Mouse (Mus musculus) kidney, embryonic 16.5 days (tissue): ENCODE data around the gene A930017K11Rik. TPM values are rescaled to one million over a fixed set of nuclear protein-coding genes. Genes with fewer than 3 reads are reported as not detected.

Experiments
- polyA plus RNA-seq: library from polyadenylated mRNA; unstranded; fragments of >200 nt; fragmentation: Nextera tagmentation; extraction: Ambion mirVana; gene quantifications from 2 replicates; pipeline ENCODE4 v1.2.1, GENCODE M21; 2015

A930017K11Rik gene
- polyA plus RNA-seq, 1 experiment from 2014 or later: 8.1 TPM

Other genes with a start within 250 kb of the A930017K11Rik start
- 0.40 and 1.2 TPM in 2 replicates for gene Gng13, start 235.4 kb downstream of the A930017K11Rik start, polyA plus RNA-seq
- 38.1 and 41.2 TPM in 2 replicates for gene Chtf18, start 225.1 kb downstream of the A930017K11Rik start, polyA plus RNA-seq
- gene Rpusd1, start 224.9 kb downstream of the A930017K11Rik start, polyA plus RNA-seq: 26.2 and 26.8 TPM in 2 replicates
- gene Mslnl, start 216.5 kb downstream of the A930017K11Rik start, polyA plus RNA-seq: not detected in 2 replicates
- gene Msln, start 198.2 kb downstream of the A930017K11Rik start, polyA plus RNA-seq: 6.9 and 7.8 TPM in 2 replicates
- 37.9 and 39.2 TPM in 2 replicates for gene Narfl, start 178.8 kb downstream of the A930017K11Rik start, polyA plus RNA-seq
- 79.8 and 83.7 TPM in 2 replicates for gene Haghl, start 166.9 kb downstream of the A930017K11Rik start, polyA plus RNA-seq
- gene Ccdc78, start 166.0 kb downstream of the A930017K11Rik start, polyA plus RNA-seq: 0.16 and 0.46 TPM in 2 replicates
- 105 and 109 TPM in 2 replicates for gene Fam173a, start 159.7 kb downstream of the A930017K11Rik start, polyA plus RNA-seq
- gene AC134908.4, start 156.9 kb downstream of the A930017K11Rik start, polyA plus RNA-seq: 0.40 and 0.57 TPM in 2 replicates
- 56.8 and 57.1 TPM in 2 replicates for gene Metrn, start 155.4 kb downstream of the A930017K11Rik start, polyA plus RNA-seq
- gene Fbxl16, start 143.5 kb downstream of the A930017K11Rik start, polyA plus RNA-seq: 1.4 and 2.0 TPM in 2 replicates
- gene Wdr24, start 128.9 kb downstream of the A930017K11Rik start, polyA plus RNA-seq: 33.1 and 35.3 TPM in 2 replicates
- 72.3 and 73.0 TPM in 2 replicates for gene Jmjd8, start 123.7 kb downstream of the A930017K11Rik start, polyA plus RNA-seq
- 387 and 393 TPM in 2 replicates for gene Stub1, start 119.2 kb downstream of the A930017K11Rik start, polyA plus RNA-seq
- gene Rhbdl1, start 115.3 kb downstream of the A930017K11Rik start, polyA plus RNA-seq: 3.3 and 4.0 TPM in 2 replicates
- gene Gm20683, start 110.8 kb downstream of the A930017K11Rik start, polyA plus RNA-seq: 4.0 and 4.3 TPM in 2 replicates
- 29.3 and 32.5 TPM in 2 replicates for gene Rhot2, start 107.7 kb downstream of the A930017K11Rik start, polyA plus RNA-seq
- gene Wdr90, start 91.1 kb downstream of the A930017K11Rik start, polyA plus RNA-seq: 33.1 and 33.5 TPM in 2 replicates
- 72.9 and 79.2 TPM in 2 replicates for gene Mcrip2, start 83.8 kb downstream of the A930017K11Rik start, polyA plus RNA-seq
- 100 and 102 TPM in 2 replicates for gene Mettl26, start 77.5 kb downstream of the A930017K11Rik start, polyA plus RNA-seq
- gene Wfikkn1, start 71.7 kb downstream of the A930017K11Rik start, polyA plus RNA-seq: 0.71 and 1.0 TPM in 2 replicates
- gene Rab40c, start 32.8 kb downstream of the A930017K11Rik start, polyA plus RNA-seq: 33.5 and 33.7 TPM in 2 replicates
- 85.8 and 95.9 TPM in 2 replicates for gene Pigq, start 7.6 kb downstream of the A930017K11Rik start, polyA plus RNA-seq
- gene Nhlrc4, start 7.6 kb downstream of the A930017K11Rik start, polyA plus RNA-seq: 1.8 and 3.7 TPM in 2 replicates
- 26.0 and 30.7 TPM in 2 replicates for gene Capn15, start 33.2 kb upstream of the A930017K11Rik start, polyA plus RNA-seq
- gene Rab11fip3, start 117.0 kb upstream of the A930017K11Rik start, polyA plus RNA-seq: 30.7 and 41.0 TPM in 2 replicates
- 46.9 and 52.3 TPM in 2 replicates for gene Decr2, start 137.8 kb upstream of the A930017K11Rik start, polyA plus RNA-seq
- gene Nme4, start 143.0 kb upstream of the A930017K11Rik start, polyA plus RNA-seq: 103 and 112 TPM in 2 replicates
- gene Tmem8, start 160.7 kb upstream of the A930017K11Rik start, polyA plus RNA-seq: 6.5 and 7.1 TPM in 2 replicates
- gene Mrpl28, start 170.9 kb upstream of the A930017K11Rik start, polyA plus RNA-seq: 216 and 238 TPM in 2 replicates
- gene Axin1, start 186.1 kb upstream of the A930017K11Rik start, polyA plus RNA-seq: 8.3 and 11.7 TPM in 2 replicates
- gene Pdia2, start 246.5 kb upstream of the A930017K11Rik start, polyA plus RNA-seq: 0.52 and 0.89 TPM in 2 replicates